ENCODE assay signal across 9 mouse cellular contexts in the genomic region with DNA sequence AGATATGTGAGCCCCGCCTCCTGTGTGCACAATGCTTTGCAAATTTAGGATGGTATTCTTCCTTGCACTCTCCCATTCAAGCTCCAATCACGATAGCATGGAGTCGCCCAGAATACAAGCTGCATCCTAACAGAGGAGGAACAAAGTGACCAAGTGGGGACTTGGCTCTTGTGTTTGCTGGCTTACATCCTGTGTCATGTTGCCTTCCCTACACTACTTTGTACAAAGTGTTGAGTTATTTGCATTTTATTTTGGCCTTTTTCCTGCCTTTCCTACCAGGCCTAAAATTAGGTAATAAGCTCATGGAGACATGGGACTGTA.
DNase-seq lines count a peak whose midpoint lies in the region; ATAC-seq lines count a peak whose summit lies in the region.
"Had no signal": no experiment of that assay in that cellular context is flagged by ENCODE, and none has a peak within 500 bp of the region (broad histone marks: within the 10 kb centered on the region; RNA-seq: fewer than 3 reads in every experiment).

No protein-coding gene starts in this region.

- no peak for DNase-seq in kidney, postnatal 36 days
- DNase-seq in embryonic facial prominence, embryonic 11.5 days (ENCODE audit: low spot score): no peak
- DNase-seq in left cerebral cortex, adult 11 months (ENCODE audit: low spot score): no peak
- no peak for DNase-seq in right cerebral cortex, postnatal 36 days (ENCODE audit: low spot score in 2 of 2)
- no peak for DNase-seq in retina, embryonic 14.5 days (ENCODE audit: low spot score)

- no peak overlapping the region for H3K9ac ChIP-seq in kidney, embryonic 14.5 days (ENCODE audit: low read depth, low read length)
- peak overlapping the region; percentile 55 for H3K9ac ChIP-seq in embryonic facial prominence, embryonic 11.5 days (replicated peaks; ENCODE audit: low read length)
- no peak overlapping the region; the same call in 1 of the 2 replicates for H3K9ac ChIP-seq in hindbrain, embryonic 15.5 days
- H3K9ac ChIP-seq in midbrain, embryonic 13.5 days (replicated peaks): peak overlapping the region; percentile 64; the same call in 1 of the 2 replicates

- 16% methylated on average over 3 of the region's 3 CpGs for WGBS in kidney, embryonic 14.5 days
- 10% methylated on average over 3 of the region's 3 CpGs for WGBS in embryonic facial prominence, embryonic 11.5 days
- 5% methylated on average over 3 of the region's 3 CpGs for WGBS in hindbrain, embryonic 15.5 days
- 2% methylated on average over 3 of the region's 3 CpGs for WGBS in midbrain, embryonic 13.5 days

- no peaks in the 10 kb centered on the region for H3K36me3 ChIP-seq in kidney, embryonic 14.5 days (ENCODE audit: control insufficient read depth, insufficient read depth, low read length)
- no peaks in the 10 kb centered on the region for H3K36me3 ChIP-seq in embryonic facial prominence, embryonic 11.5 days (replicated peaks; ENCODE audit: control insufficient read depth, insufficient read depth, low read depth, low read length)
- H3K36me3 ChIP-seq in hindbrain, embryonic 15.5 days: no peaks in the 10 kb centered on the region
- H3K36me3 ChIP-seq in midbrain, embryonic 13.5 days: no peaks in the 10 kb centered on the region

- no peak overlapping the region for H3K27ac ChIP-seq in kidney, embryonic 14.5 days (ENCODE audit: low read depth, low read length)
- H3K27ac ChIP-seq in embryonic facial prominence, embryonic 11.5 days (replicated peaks; ENCODE audit: low read depth, low read length): no peak overlapping the region
- peak overlapping the region; percentile 84 for H3K27ac ChIP-seq in hindbrain, embryonic 15.5 days (replicated peaks)
- peak overlapping the region; percentile 74 for H3K27ac ChIP-seq in midbrain, embryonic 13.5 days
- H3K27ac ChIP-seq: macrophage had no signal

- H3K9me3 ChIP-seq in kidney, embryonic 14.5 days (ENCODE audit: control insufficient read depth, low read length): no peaks in the 10 kb centered on the region
- no peaks in the 10 kb centered on the region for H3K9me3 ChIP-seq in embryonic facial prominence, embryonic 11.5 days (replicated peaks; ENCODE audit: control insufficient read depth, low read length)
- H3K9me3 ChIP-seq in hindbrain, embryonic 15.5 days: no peaks in the 10 kb centered on the region
- H3K9me3 ChIP-seq in midbrain, embryonic 13.5 days: no peaks in the 10 kb centered on the region

- H3K4me3 ChIP-seq in kidney, embryonic 14.5 days (ENCODE audit: low read length): peak overlapping the region; percentile 35
- H3K4me3 ChIP-seq in embryonic facial prominence, embryonic 11.5 days (ENCODE audit: low read depth, low read length): peak overlapping the region; percentile 38; the same call in 1 of the 2 replicates
- H3K4me3 ChIP-seq in hindbrain, embryonic 15.5 days: peak overlapping the region; percentile 44
- H3K4me3 ChIP-seq in midbrain, embryonic 13.5 days (replicated peaks): peak overlapping the region; percentile 39

- H3K4me2 ChIP-seq in kidney, embryonic 14.5 days (replicated peaks; ENCODE audit: low read depth, low read length): peak overlapping the region; percentile 84
- H3K4me2 ChIP-seq in embryonic facial prominence, embryonic 11.5 days (ENCODE audit: low read depth, low read length): peak overlapping the region; percentile 91
- H3K4me2 ChIP-seq in hindbrain, embryonic 15.5 days: peak overlapping the region; percentile 87
- peak overlapping the region; percentile 69 for H3K4me2 ChIP-seq in midbrain, embryonic 13.5 days (replicated peaks)

- no peak for ATAC-seq in kidney, embryonic 14.5 days (ENCODE audit: low FRiP score, low TSS enrichment)
- no peak for ATAC-seq in embryonic facial prominence, embryonic 11.5 days (replicated peaks; ENCODE audit: insufficient number of reproducible peaks, low FRiP score, low TSS enrichment, low read depth)
- 0 out of 2 replicates have a peak, but pooled peaks have one; percentile 12 for ATAC-seq in hindbrain, embryonic 15.5 days (ENCODE audit: low FRiP score, low read depth)
- ATAC-seq in midbrain, embryonic 13.5 days: 0 out of 2 replicates have a peak, but pooled peaks have one; percentile 3

- H3K4me1 ChIP-seq in kidney, embryonic 14.5 days (ENCODE audit: control insufficient read depth, insufficient read depth, low read length): peaks cover 26% of the 10 kb centered on the region
- peaks cover 14% of the 10 kb centered on the region for H3K4me1 ChIP-seq in embryonic facial prominence, embryonic 11.5 days (ENCODE audit: control insufficient read depth, insufficient read depth, low read length)
- H3K4me1 ChIP-seq in hindbrain, embryonic 15.5 days (replicated peaks): peaks cover 46% of the 10 kb centered on the region
- peaks cover 44% of the 10 kb centered on the region for H3K4me1 ChIP-seq in midbrain, embryonic 13.5 days (replicated peaks)

- H3K27me3 ChIP-seq in kidney, embryonic 14.5 days (ENCODE audit: control insufficient read depth, insufficient read depth, low read length): no peaks in the 10 kb centered on the region; the same call in 1 of the 2 replicates
- H3K27me3 ChIP-seq in embryonic facial prominence, embryonic 11.5 days (ENCODE audit: control insufficient read depth, insufficient read depth, low read length): no peaks in the 10 kb centered on the region
- H3K27me3 ChIP-seq in hindbrain, embryonic 15.5 days: no peaks in the 10 kb centered on the region
- H3K27me3 ChIP-seq in midbrain, embryonic 13.5 days: peaks cover 8% of the 10 kb centered on the region

Comparison
In these comparisons a context has a peak if more than half of its experiments do, and no peak if none do; other contexts are left out.
1. ATAC-seq: peak in hindbrain, embryonic 15.5 days (single experiment) and midbrain, embryonic 13.5 days (single experiment); none in kidney, embryonic 14.5 days (single experiment) and embryonic facial prominence, embryonic 11.5 days (single experiment).
2. H3K27ac ChIP-seq: peak in hindbrain, embryonic 15.5 days (single experiment) and midbrain, embryonic 13.5 days (single experiment); none in kidney, embryonic 14.5 days (single experiment) and embryonic facial prominence, embryonic 11.5 days (single experiment).
3. H3K9ac ChIP-seq: peak in embryonic facial prominence, embryonic 11.5 days (single experiment) and midbrain, embryonic 13.5 days (single experiment); none in kidney, embryonic 14.5 days (single experiment) and hindbrain, embryonic 15.5 days (single experiment).
4. Peak in every context shown above with its lines, with median percentiles within 50 percentile points of each other: H3K4me2 ChIP-seq and H3K4me3 ChIP-seq.